11 mouse cellular contexts compared by ENCODE assay signal in the genomic region with DNA sequence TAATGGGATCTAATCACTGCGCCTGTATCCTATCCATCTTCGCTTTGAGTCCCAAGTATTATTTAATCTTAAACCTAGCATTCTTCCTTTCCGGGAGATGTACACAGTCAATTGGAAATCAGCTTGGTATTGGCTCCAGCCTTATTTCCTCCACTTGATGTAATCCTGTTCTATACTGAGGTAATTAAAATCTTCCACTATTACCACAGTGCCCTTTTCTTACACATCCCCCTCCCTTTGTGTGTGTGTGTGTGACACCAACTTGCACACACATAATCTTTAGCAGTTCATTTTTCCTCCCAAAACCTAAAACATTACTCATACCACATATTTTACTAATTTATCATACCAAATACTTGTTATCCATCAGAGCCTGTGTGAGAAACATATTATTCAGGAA.
A peak's percentile ranks its signal among the peaks of the same experiment; 100 is the strongest.
DNase-seq lines count a peak whose midpoint lies in the region; ATAC-seq and TF ChIP-seq lines count a peak whose summit lies in the region.
"Had no signal": no experiment of that assay in that cellular context is flagged by ENCODE, and none has a peak within 500 bp of the region (broad histone marks: within the 10 kb centered on the region; RNA-seq: fewer than 3 reads in every experiment).

No protein-coding gene starts in this region.

- 83% methylated on average over 3 of the region's 3 CpGs for WGBS in neural tube, embryonic 11.5 days
- WGBS in forebrain, embryonic 16.5 days = 47% methylated on average over 3 of the region's 3 CpGs
- 75% methylated on average over 3 of the region's 3 CpGs for WGBS in midbrain, embryonic 11.5 days
- 93% methylated on average over 3 of the region's 3 CpGs for WGBS in thymus, adult 2 months

- H3K4me3 ChIP-seq in neural tube, embryonic 11.5 days (ENCODE audit: low read depth, low read length) = no peak overlapping the region
- no peak overlapping the region for H3K4me3 ChIP-seq in forebrain, embryonic 16.5 days (replicated peaks; ENCODE audit: low read length)
- H3K4me3 ChIP-seq in midbrain, embryonic 11.5 days (ENCODE audit: low read depth, low read length) = no peak overlapping the region
- H3K4me3 ChIP-seq in thymus, adult 2 months (ENCODE audit: control insufficient read depth, insufficient read depth, low read length) = no peak overlapping the region

- H3K9me3 ChIP-seq in neural tube, embryonic 11.5 days (ENCODE audit: control insufficient read depth, low read length) = no peaks in the 10 kb centered on the region
- no peaks in the 10 kb centered on the region for H3K9me3 ChIP-seq in forebrain, embryonic 16.5 days (ENCODE audit: control insufficient read depth, low read length)
- no peaks in the 10 kb centered on the region for H3K9me3 ChIP-seq in midbrain, embryonic 11.5 days (ENCODE audit: control insufficient read depth, low read length)
- H3K9me3 ChIP-seq: embryonic facial prominence, embryonic 13.5 days; stomach, embryonic 15.5 days had no signal

- TF ChIP-seq POLR2A in thymus, adult 2 months (IDR thresholded peaks at IDR 0.05; ENCODE audit: control insufficient read depth, extremely low read depth, insufficient read depth, low read length, poor library complexity) = no peak

- no peak overlapping the region for H3K27ac ChIP-seq in neural tube, embryonic 11.5 days (ENCODE audit: low read depth, low read length)
- no peak overlapping the region for H3K27ac ChIP-seq in forebrain, embryonic 16.5 days (ENCODE audit: low read length)
- H3K27ac ChIP-seq in midbrain, embryonic 11.5 days (ENCODE audit: low read depth, low read length) = no peak overlapping the region
- no peak overlapping the region for H3K27ac ChIP-seq in thymus, adult 2 months (ENCODE audit: control insufficient read depth, insufficient read depth, low read length)
- H3K27ac ChIP-seq: embryonic facial prominence, embryonic 13.5 days; stomach, embryonic 15.5 days had no signal

- TF ChIP-seq CTCF in thymus, adult 2 months (IDR thresholded peaks at IDR 0.05; ENCODE audit: borderline replicate concordance, control insufficient read depth, extremely low read depth, insufficient read depth, low read length, poor library complexity) = no peak

- no peak overlapping the region for H3K9ac ChIP-seq in neural tube, embryonic 11.5 days (ENCODE audit: low read length)
- no peak overlapping the region for H3K9ac ChIP-seq in forebrain, embryonic 16.5 days (replicated peaks; ENCODE audit: low read depth, low read length)
- no peak overlapping the region for H3K9ac ChIP-seq in midbrain, embryonic 11.5 days (ENCODE audit: low read length)
- H3K9ac ChIP-seq: stomach, embryonic 15.5 days had no signal

- H3K27me3 ChIP-seq in neural tube, embryonic 11.5 days (ENCODE audit: control insufficient read depth, insufficient read depth, low read length) = no peaks in the 10 kb centered on the region
- H3K27me3 ChIP-seq in forebrain, embryonic 16.5 days (replicated peaks; ENCODE audit: control insufficient read depth, insufficient read depth, low read length) = no peaks in the 10 kb centered on the region
- H3K27me3 ChIP-seq in midbrain, embryonic 11.5 days (ENCODE audit: control insufficient read depth, insufficient read depth, low read length) = no peaks in the 10 kb centered on the region
- H3K27me3 ChIP-seq in thymus, adult 2 months (ENCODE audit: control insufficient read depth, insufficient read depth, low read length) = no peaks in the 10 kb centered on the region
- H3K27me3 ChIP-seq: embryonic facial prominence, embryonic 13.5 days; stomach, embryonic 15.5 days had no signal

- H3K4me2 ChIP-seq in neural tube, embryonic 11.5 days (ENCODE audit: low read depth) = no peak overlapping the region
- no peak overlapping the region for H3K4me2 ChIP-seq in forebrain, embryonic 16.5 days (ENCODE audit: low read length)
- no peak overlapping the region; the same call in 1 of the 2 replicates for H3K4me2 ChIP-seq in midbrain, embryonic 11.5 days

- ATAC-seq in neural tube, embryonic 11.5 days (ENCODE audit: insufficient read depth, low FRiP score, low TSS enrichment) = peak; percentile 36
- ATAC-seq in forebrain, embryonic 16.5 days = peak; percentile 49
- peak; percentile 57 for ATAC-seq in midbrain, embryonic 11.5 days (ENCODE audit: low FRiP score)

- no peaks in the 10 kb centered on the region for H3K36me3 ChIP-seq in neural tube, embryonic 11.5 days (ENCODE audit: control insufficient read depth, insufficient read depth, low read length)
- H3K36me3 ChIP-seq in forebrain, embryonic 16.5 days (ENCODE audit: control insufficient read depth, insufficient read depth) = no peaks in the 10 kb centered on the region
- H3K36me3 ChIP-seq in midbrain, embryonic 11.5 days (ENCODE audit: control insufficient read depth, insufficient read depth, low read length) = no peaks in the 10 kb centered on the region
- no peaks in the 10 kb centered on the region for H3K36me3 ChIP-seq in thymus, adult 2 months (ENCODE audit: control insufficient read depth, insufficient read depth, low read length)
- H3K36me3 ChIP-seq: embryonic facial prominence, embryonic 13.5 days; stomach, embryonic 15.5 days had no signal

- peaks cover 3% of the 10 kb centered on the region; the same call in 1 of the 2 replicates for H3K4me1 ChIP-seq in neural tube, embryonic 11.5 days (ENCODE audit: control insufficient read depth, insufficient read depth, low read length)
- peaks cover 5% of the 10 kb centered on the region; the same call in 1 of the 2 replicates for H3K4me1 ChIP-seq in forebrain, embryonic 16.5 days (replicated peaks; ENCODE audit: control insufficient read depth, insufficient read depth, low read length)
- H3K4me1 ChIP-seq in midbrain, embryonic 11.5 days (ENCODE audit: control insufficient read depth, insufficient read depth, low read length) = peaks cover 12% of the 10 kb centered on the region
- H3K4me1 ChIP-seq in thymus, adult 2 months (replicated peaks; ENCODE audit: control insufficient read depth, insufficient read depth, low read length) = no peaks in the 10 kb centered on the region
- H3K4me1 ChIP-seq: stomach, embryonic 15.5 days had no signal

- intact Hi-C loops in gastrocnemius, postnatal 36 days (cut with DNase I) = no loop called here

- DNase-seq in neural tube, embryonic 11.5 days (ENCODE audit: low spot score) = no peak
- DNase-seq in neural tube, embryonic 10.5 days (ENCODE audit: extremely low spot score, low spot score) = no peak
- DNase-seq in midbrain, embryonic 11.5 days (ENCODE audit: low spot score, missing footprints) = peak; percentile 87
- DNase-seq in gastrocnemius, postnatal 36 days = no peak
- DNase-seq in thymus, adult 2 months = no peak
- no peak for DNase-seq in right cerebral cortex, adult 18-20 months
- DNase-seq: cerebellum, adult 9-11 months; thymus, postnatal 4 days had no signal
